Mouse (Mus musculus) stomach, postnatal 0 days (tissue): Measurements from ENCODE around the gene Ccl5.

Source experiments
- CTCF ChIP-seq: IDR thresholded peaks from 2 replicates; pipeline ENCODE4 v1.5.1; 2016; ENCODE audit warnings: antibody characterized with exemption, low read depth, mild to moderate bottlenecking, moderate library complexity
- EP300 ChIP-seq: optimal IDR thresholded peaks from 2 replicates; pipeline ENCODE3; 2016; ENCODE audit warnings: antibody characterized with exemption

DNA sequence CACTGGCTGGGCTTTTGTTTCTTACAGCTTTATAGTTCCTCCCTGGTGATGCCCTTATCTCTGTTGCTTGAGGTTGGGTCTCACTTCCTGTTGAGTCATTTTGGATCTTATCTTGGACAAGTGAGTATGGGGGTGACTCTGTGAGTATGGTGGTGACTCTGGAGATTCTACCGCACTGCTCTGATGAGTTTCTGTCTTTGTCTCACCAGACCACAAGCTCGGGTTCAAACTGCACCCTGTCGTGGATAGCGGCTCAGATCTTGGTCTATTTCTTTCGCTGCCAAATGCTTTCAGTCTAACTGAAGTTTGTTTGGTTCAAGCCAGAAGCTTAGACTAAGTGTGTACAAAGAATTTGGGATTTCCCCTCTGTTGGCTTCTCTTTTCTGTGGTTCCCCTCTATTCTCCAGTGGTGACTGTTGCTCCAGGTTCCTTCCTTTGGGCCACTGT, 19.9 kb upstream of the Ccl5 start:
- TF ChIP-seq CTCF (no peak), EP300 (no peak)
